Mouse (Mus musculus) megakaryocyte progenitor cell, adult 5-6 weeks (primary cell): ENCODE measurements at regions not wholly inside any gene's neighbourhood (a gene's known extent, or its start where the extent isn't known, plus 50 kb on each side); places are given as distances from the start of the nearest gene placed in this dataset.
"Not testable (repeated sequence)": the region's sequence is repeated elsewhere in the genome, so short reads cannot be mapped to it uniquely, and the experiment has no call there.

Experiments used
- ATAC-seq: replicated peaks from 2 replicates; pipeline ENCODE4 v1.8.0; 2016; ENCODE audit warnings: mild to moderate bottlenecking, moderate TSS enrichment, inconsistent platforms; ENCODE audit not compliant: poor library complexity

DNA sequence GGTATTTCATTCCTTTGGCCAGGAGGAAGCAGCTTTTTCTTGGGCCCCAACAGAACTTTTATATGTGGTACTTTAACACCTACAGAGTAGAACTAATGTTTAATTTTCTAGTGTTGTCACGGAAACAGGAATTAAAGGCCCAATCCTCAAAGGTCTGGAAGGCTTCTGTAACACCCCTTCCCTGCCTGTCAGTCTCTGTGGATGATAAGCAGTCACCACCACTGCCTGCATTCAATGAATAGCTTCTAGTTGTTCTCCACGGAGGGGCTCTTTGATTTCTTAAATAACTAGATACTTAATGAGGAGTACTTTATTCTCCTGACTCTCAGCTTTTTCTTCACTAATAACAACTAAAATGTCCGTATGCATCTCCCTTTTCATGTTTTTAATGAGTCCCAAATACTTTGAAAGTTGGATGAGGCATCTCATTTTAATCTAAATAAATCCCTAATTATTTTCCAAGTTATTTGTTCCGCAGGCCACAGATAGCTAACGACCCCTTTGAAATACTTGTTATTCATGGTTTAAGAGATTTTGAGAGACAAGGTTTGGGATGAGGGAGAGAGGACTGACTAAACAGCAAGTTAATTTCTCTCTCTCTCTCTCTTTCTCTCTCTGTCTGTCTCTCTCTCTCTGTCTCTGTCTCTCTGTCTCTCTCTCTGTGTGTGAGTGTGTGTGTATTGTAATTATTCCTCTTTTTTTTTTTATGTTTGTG is 686.0 kb upstream of the Ghitm start:
- ATAC-seq, result no peak

DNA sequence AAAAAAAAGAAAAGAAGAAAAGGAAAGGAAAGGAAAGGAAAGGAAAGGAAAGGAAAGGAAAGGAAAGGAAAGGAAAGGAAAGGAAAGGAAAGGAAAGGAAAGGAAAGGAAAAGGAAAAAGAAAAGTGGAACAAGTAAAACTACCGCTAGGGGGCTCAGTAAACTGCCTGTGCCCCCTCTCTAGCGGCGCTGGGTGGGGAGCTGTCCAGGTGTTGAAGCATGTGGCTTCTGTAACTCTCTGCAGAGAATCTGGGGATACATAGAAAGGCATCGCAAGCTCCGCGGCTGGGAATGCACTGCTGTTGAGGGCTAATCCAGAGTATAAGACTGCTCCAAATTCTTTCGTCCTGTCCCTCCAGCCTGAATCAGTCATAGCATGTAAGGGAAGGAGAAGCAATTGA is 684.9 kb upstream of the Ghitm start:
- no peak for ATAC-seq

- ATAC-seq, result no peak
Measured at GRCm38 (mm10) chr14:37795642-37796041, 660.6 kb upstream of the Ghitm start.

GRCm38 (mm10) chr14:37765729-37766128 is 630.7 kb upstream of the Ghitm start:
- ATAC-seq, result peak; percentile 50

GRCm38 (mm10) chr14:37749661-37750060 is 614.6 kb upstream of the Ghitm start:
- not testable (repeated sequence) for ATAC-seq

- ATAC-seq, result no peak
Measured at GRCm38 (mm10) chr14:37749162-37749561, 614.1 kb upstream of the Ghitm start.

GRCm38 (mm10) chr14:37743048-37743447 is 608.0 kb upstream of the Ghitm start:
- no peak for ATAC-seq

- not testable (repeated sequence) for ATAC-seq
Measured at GRCm38 (mm10) chr14:37742426-37742825, 607.4 kb upstream of the Ghitm start.
